Mouse (Mus musculus): ENCODE measurements around the gene Eml6. TPM values are rescaled to one million over a fixed set of nuclear protein-coding genes. Genes with fewer than 3 reads are reported as not detected.
"Not testable (repeated sequence)": the region's sequence is repeated elsewhere in the genome, so short reads cannot be mapped to it uniquely, and the experiment has no call there.

Gene Eml6
- polyA plus RNA-seq, 1 experiment = 0.70 TPM

DNA sequence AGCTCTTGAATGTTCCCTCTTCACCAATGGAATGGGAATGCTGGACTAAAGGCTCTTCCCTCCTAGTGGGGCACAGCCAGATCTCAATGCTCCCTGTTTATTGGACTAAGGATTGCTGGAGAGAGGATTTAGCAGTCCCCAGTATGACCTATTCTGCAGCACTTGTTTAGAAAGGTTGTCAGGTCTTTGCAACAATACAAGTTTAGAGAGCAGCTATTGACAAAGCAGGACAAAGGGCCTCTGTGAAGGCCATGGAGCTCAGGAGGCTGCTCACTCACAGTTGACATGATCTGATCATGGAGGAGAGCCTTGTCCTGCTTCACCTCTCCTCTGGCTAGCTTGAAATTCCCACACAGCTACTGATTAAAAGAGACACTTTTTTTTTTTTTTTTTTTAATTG is 257.3 kb downstream of the Eml6 start:
- Histone ChIP-seq H3K27me3 (ENCODE audit: control insufficient read depth, insufficient read depth, low read length, poor library complexity, severe bottlenecking) (no peaks in the 10 kb centered on the region), H3K4me1 (ENCODE audit: control insufficient read depth, insufficient read depth, low read length) (no peaks in the 10 kb centered on the region), H3K9me3 (replicated peaks; ENCODE audit: control insufficient read depth, insufficient read depth, low read length, poor library complexity, severe bottlenecking) (no peaks in the 10 kb centered on the region), H3K36me3 (ENCODE audit: control insufficient read depth, insufficient read depth, low read length, poor library complexity, severe bottlenecking) (no peaks in the 10 kb centered on the region), H3K4me3 (ENCODE audit: low read depth, low read length) (no peak overlapping the region), H3K27ac (ENCODE audit: insufficient read depth, low read length) (no peak overlapping the region), H3K9ac (ENCODE audit: low read depth, poor library complexity, severe bottlenecking) (no peak overlapping the region)
- TF ChIP-seq POLR2A (IDR thresholded peaks at IDR 0.05; ENCODE audit: insufficient read depth, low read length) = no peak
- no peak for TF ChIP-seq EP300 (IDR thresholded peaks at IDR 0.05; ENCODE audit: insufficient read depth, low read depth, low read length)
- TF ChIP-seq CTCF (IDR thresholded peaks at IDR 0.05; ENCODE audit: low read depth, low read length) = no peak

- TF ChIP-seq POLR2A (IDR thresholded peaks at IDR 0.05; ENCODE audit: insufficient read depth, low read length) (no peak), CTCF (IDR thresholded peaks at IDR 0.05; ENCODE audit: low read depth, low read length) (no peak), EP300 (IDR thresholded peaks at IDR 0.05; ENCODE audit: insufficient read depth, low read depth, low read length) (no peak)
Observed at GRCm38 (mm10) chr11:29766313-29766982, 259.4 kb downstream of the Eml6 start.

GRCm38 (mm10) chr11:29765063-29765462 is 260.8 kb downstream of the Eml6 start:
- Histone ChIP-seq H3K27me3 (ENCODE audit: control insufficient read depth, insufficient read depth, low read length, poor library complexity, severe bottlenecking) (no peaks in the 10 kb centered on the region), H3K4me1 (ENCODE audit: control insufficient read depth, insufficient read depth, low read length) (no peaks in the 10 kb centered on the region), H3K36me3 (ENCODE audit: control insufficient read depth, insufficient read depth, low read length, poor library complexity, severe bottlenecking) (no peaks in the 10 kb centered on the region), H3K4me3 (ENCODE audit: low read depth, low read length) (no peak overlapping the region), H3K9me3 (replicated peaks; ENCODE audit: control insufficient read depth, insufficient read depth, low read length, poor library complexity, severe bottlenecking) (no peaks in the 10 kb centered on the region), H3K9ac (ENCODE audit: low read depth, poor library complexity, severe bottlenecking) (no peak overlapping the region), H3K27ac (ENCODE audit: insufficient read depth, low read length) (no peak overlapping the region)
- TF ChIP-seq CTCF (IDR thresholded peaks at IDR 0.05; ENCODE audit: low read depth, low read length) = no peak
- TF ChIP-seq POLR2A (IDR thresholded peaks at IDR 0.05; ENCODE audit: insufficient read depth, low read length) = no peak
- no peak for TF ChIP-seq EP300 (IDR thresholded peaks at IDR 0.05; ENCODE audit: insufficient read depth, low read depth, low read length)

More at GRCm38 (mm10) chr11:29766313-29766982, 259.4 kb downstream of the Eml6 start:
- Histone ChIP-seq H3K4me1 (ENCODE audit: control insufficient read depth, insufficient read depth, low read length) (no peaks in the 10 kb centered on the region), H3K36me3 (ENCODE audit: control insufficient read depth, insufficient read depth, low read length, poor library complexity, severe bottlenecking) (no peaks in the 10 kb centered on the region), H3K27me3 (ENCODE audit: control insufficient read depth, insufficient read depth, low read length, poor library complexity, severe bottlenecking) (no peaks in the 10 kb centered on the region), H3K9ac (ENCODE audit: low read depth, poor library complexity, severe bottlenecking) (no peak overlapping the region), H3K4me3 (ENCODE audit: low read depth, low read length) (no peak overlapping the region), H3K27ac (ENCODE audit: insufficient read depth, low read length) (no peak overlapping the region), H3K9me3 (replicated peaks; ENCODE audit: control insufficient read depth, insufficient read depth, low read length, poor library complexity, severe bottlenecking) (no peaks in the 10 kb centered on the region)

GRCm38 (mm10) chr11:29762768-29763167 is 263.1 kb downstream of the Eml6 start:
- Histone ChIP-seq H3K9me3 (replicated peaks; ENCODE audit: control insufficient read depth, insufficient read depth, low read length, poor library complexity, severe bottlenecking) (no peaks in the 10 kb centered on the region), H3K27me3 (ENCODE audit: control insufficient read depth, insufficient read depth, low read length, poor library complexity, severe bottlenecking) (no peaks in the 10 kb centered on the region), H3K27ac (ENCODE audit: insufficient read depth, low read length) (no peak overlapping the region), H3K4me3 (ENCODE audit: low read depth, low read length) (no peak overlapping the region), H3K4me1 (ENCODE audit: control insufficient read depth, insufficient read depth, low read length) (no peaks in the 10 kb centered on the region), H3K36me3 (ENCODE audit: control insufficient read depth, insufficient read depth, low read length, poor library complexity, severe bottlenecking) (no peaks in the 10 kb centered on the region), H3K9ac (ENCODE audit: low read depth, poor library complexity, severe bottlenecking) (no peak overlapping the region)
- TF ChIP-seq EP300 (IDR thresholded peaks at IDR 0.05; ENCODE audit: insufficient read depth, low read depth, low read length) (no peak), CTCF (IDR thresholded peaks at IDR 0.05; ENCODE audit: low read depth, low read length) (no peak), POLR2A (IDR thresholded peaks at IDR 0.05; ENCODE audit: insufficient read depth, low read length) (no peak)

- Histone ChIP-seq H3K4me1 (ENCODE audit: control insufficient read depth, insufficient read depth, low read length) (no peaks in the 10 kb centered on the region), H3K27ac (ENCODE audit: insufficient read depth, low read length) (no peak overlapping the region), H3K4me3 (ENCODE audit: low read depth, low read length) (no peak overlapping the region), H3K9me3 (replicated peaks; ENCODE audit: control insufficient read depth, insufficient read depth, low read length, poor library complexity, severe bottlenecking) (no peaks in the 10 kb centered on the region), H3K27me3 (ENCODE audit: control insufficient read depth, insufficient read depth, low read length, poor library complexity, severe bottlenecking) (no peaks in the 10 kb centered on the region), H3K9ac (ENCODE audit: low read depth, poor library complexity, severe bottlenecking) (no peak overlapping the region), H3K36me3 (ENCODE audit: control insufficient read depth, insufficient read depth, low read length, poor library complexity, severe bottlenecking) (no peaks in the 10 kb centered on the region)
- TF ChIP-seq EP300 (IDR thresholded peaks at IDR 0.05; ENCODE audit: insufficient read depth, low read depth, low read length) = no peak
- no peak for TF ChIP-seq CTCF (IDR thresholded peaks at IDR 0.05; ENCODE audit: low read depth, low read length)
- TF ChIP-seq POLR2A (IDR thresholded peaks at IDR 0.05; ENCODE audit: insufficient read depth, low read length) = no peak
Observed at GRCm38 (mm10) chr11:29761387-29761786, 264.4 kb downstream of the Eml6 start.

- Histone ChIP-seq H3K36me3 (ENCODE audit: control insufficient read depth, insufficient read depth, low read length, poor library complexity, severe bottlenecking) (no peaks in the 10 kb centered on the region), H3K9ac (ENCODE audit: low read depth, poor library complexity, severe bottlenecking) (no peak overlapping the region), H3K4me1 (ENCODE audit: control insufficient read depth, insufficient read depth, low read length) (no peaks in the 10 kb centered on the region), H3K9me3 (replicated peaks; ENCODE audit: control insufficient read depth, insufficient read depth, low read length, poor library complexity, severe bottlenecking) (no peaks in the 10 kb centered on the region), H3K4me3 (ENCODE audit: low read depth, low read length) (no peak overlapping the region), H3K27me3 (ENCODE audit: control insufficient read depth, insufficient read depth, low read length, poor library complexity, severe bottlenecking) (no peaks in the 10 kb centered on the region), H3K27ac (ENCODE audit: insufficient read depth, low read length) (no peak overlapping the region)
- TF ChIP-seq CTCF (IDR thresholded peaks at IDR 0.05; ENCODE audit: low read depth, low read length) = no peak
- no peak for TF ChIP-seq POLR2A (IDR thresholded peaks at IDR 0.05; ENCODE audit: insufficient read depth, low read length)
- no peak for TF ChIP-seq EP300 (IDR thresholded peaks at IDR 0.05; ENCODE audit: insufficient read depth, low read depth, low read length)
Observed at GRCm38 (mm10) chr11:29758617-29759016, 267.2 kb downstream of the Eml6 start.

- not testable (repeated sequence) for H3K9ac ChIP-seq (ENCODE audit: low read depth, poor library complexity, severe bottlenecking); H3K27ac ChIP-seq (ENCODE audit: insufficient read depth, low read length); H3K4me1 ChIP-seq (ENCODE audit: control insufficient read depth, insufficient read depth, low read length); H3K9me3 ChIP-seq (replicated peaks; ENCODE audit: control insufficient read depth, insufficient read depth, low read length, poor library complexity, severe bottlenecking); H3K36me3 ChIP-seq (ENCODE audit: control insufficient read depth, insufficient read depth, low read length, poor library complexity, severe bottlenecking); H3K27me3 ChIP-seq (ENCODE audit: control insufficient read depth, insufficient read depth, low read length, poor library complexity, severe bottlenecking); H3K4me3 ChIP-seq (ENCODE audit: low read depth, low read length)
Observed at GRCm38 (mm10) chr11:29756007-29756406, 269.8 kb downstream of the Eml6 start.

Data from ES-Bruce4 (cell line).